Mouse (Mus musculus): ENCODE measurements at regions not wholly inside any gene's neighbourhood (a gene's known extent, or its start where the extent isn't known, plus 50 kb on each side); places are given as distances from the start of the nearest gene placed in this dataset.

- TF ChIP-seq MAX (IDR thresholded peaks at IDR 0.05; ENCODE audit: low read depth) (no peak), USF1 (IDR thresholded peaks at IDR 0.05; ENCODE audit: low read depth) (no peak)
Observed at GRCm38 (mm10) chr7:71555476-71555875, 204.2 kb upstream of the Gm10295 start.

Measured in myocyte (in vitro differentiated cells).